Mouse (Mus musculus): ENCODE data around the gene Arhgap28. TPM values are rescaled to one million over a fixed set of nuclear protein-coding genes. Genes with fewer than 3 reads are reported as not detected.
A peak's percentile ranks its signal among the peaks of the same experiment; 100 is the strongest.

Arhgap28 gene
- polyA plus RNA-seq, 1 experiment from 2014 or later = 11.5 TPM

DNA sequence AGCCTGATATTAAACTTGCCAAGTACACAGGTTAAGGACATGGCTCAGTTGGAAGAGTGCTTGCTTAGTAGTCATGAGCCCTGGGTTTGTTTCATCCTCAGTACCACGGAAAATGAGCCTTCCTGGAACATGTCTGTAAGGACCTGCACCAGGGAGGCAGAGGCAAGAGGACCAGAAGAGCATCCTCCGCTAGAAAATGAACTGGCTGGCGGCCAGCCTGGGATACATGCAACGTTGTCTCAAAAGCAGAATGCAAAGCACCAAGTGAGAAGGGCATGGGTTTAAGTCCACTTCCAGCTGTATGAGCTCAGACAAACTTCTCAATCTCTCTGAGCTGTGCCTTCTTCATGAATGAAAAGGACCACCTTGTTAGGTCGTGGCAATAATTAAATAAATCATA lies 49.0 kb downstream of the Arhgap28 start:
- no peaks in the 10 kb centered on the region for H3K9me3 ChIP-seq (replicated peaks; ENCODE audit: low read length)
- ATAC-seq (replicated peaks; ENCODE audit: low FRiP score, low read depth) (no peak), DNase-seq (ENCODE audit: low spot score) (no peak)
- H3K27ac ChIP-seq = no peak overlapping the region
- no peaks in the 10 kb centered on the region for H3K36me3 ChIP-seq (ENCODE audit: insufficient read depth, low read length)
- no peak for TF ChIP-seq CTCF (IDR thresholded peaks at IDR 0.05; ENCODE audit: low read depth)
- no peak overlapping the region for H3K4me3 ChIP-seq (replicated peaks; ENCODE audit: low read depth, low read length)
- WGBS = 75% methylated on average over 5 of the region's 5 CpGs
- H3K27me3 ChIP-seq (ENCODE audit: insufficient read depth, low read length) = no peaks in the 10 kb centered on the region
- H3K9ac ChIP-seq (ENCODE audit: low read depth, low read length) = no peak overlapping the region
- peaks cover 24% of the 10 kb centered on the region for H3K4me1 ChIP-seq (replicated peaks; ENCODE audit: insufficient read depth, low read length)
- no peak overlapping the region for H3K4me2 ChIP-seq (ENCODE audit: low read length)

DNA sequence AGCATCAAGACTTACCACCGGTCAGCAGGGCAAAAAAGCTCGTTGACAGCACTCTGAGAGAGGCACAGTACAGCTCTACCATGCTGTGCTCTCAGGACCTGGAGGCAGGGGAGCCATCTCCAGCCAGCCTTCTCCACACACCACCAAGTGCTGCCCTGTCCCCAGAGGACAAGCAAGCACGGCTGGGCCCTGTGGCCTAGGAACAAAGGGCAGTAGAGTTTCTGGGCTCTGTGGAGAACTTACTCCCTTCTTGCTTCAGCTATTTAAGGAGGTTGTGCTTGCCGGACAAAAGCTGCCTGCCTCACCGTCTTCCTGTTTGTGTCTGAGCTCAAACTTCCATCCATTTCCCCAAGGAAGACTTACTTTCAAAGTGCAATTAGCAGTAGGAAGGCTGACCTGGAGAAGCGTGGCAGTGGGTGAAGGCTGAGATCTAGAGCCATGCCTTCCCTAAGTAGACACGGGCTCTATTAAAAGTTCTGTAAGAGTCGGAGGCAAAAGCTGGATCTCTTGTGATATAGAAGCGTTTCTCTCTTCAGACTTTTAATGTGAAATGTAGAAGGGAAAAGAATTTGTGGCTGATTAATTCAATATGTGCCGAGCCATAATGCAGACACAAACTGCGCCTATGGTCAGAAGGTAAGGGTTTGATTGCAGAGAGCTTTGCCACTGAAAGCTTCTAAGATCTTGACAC lies 53.3 kb downstream of the Arhgap28 start:
- Histone ChIP-seq H3K36me3 (ENCODE audit: insufficient read depth, low read length) (no peaks in the 10 kb centered on the region), H3K9ac (ENCODE audit: low read depth, low read length) (peak overlapping the region; percentile 45; the same call in 1 of the 2 replicates), H3K4me2 (ENCODE audit: low read length) (peak overlapping the region; percentile 57), H3K27ac (peak overlapping the region; percentile 85), H3K4me1 (replicated peaks; ENCODE audit: insufficient read depth, low read length) (peaks cover 25% of the 10 kb centered on the region; the same call in 1 of the 2 replicates), H3K9me3 (replicated peaks; ENCODE audit: low read length) (no peaks in the 10 kb centered on the region), H3K27me3 (ENCODE audit: insufficient read depth, low read length) (no peaks in the 10 kb centered on the region), H3K4me3 (replicated peaks; ENCODE audit: low read depth, low read length) (peak overlapping the region; percentile 25)
- DNase-seq (ENCODE audit: low spot score) = peak; percentile 81
- no peak for TF ChIP-seq CTCF (IDR thresholded peaks at IDR 0.05; ENCODE audit: low read depth)
- ATAC-seq (replicated peaks; ENCODE audit: low FRiP score, low read depth) = no peak
- 25% methylated on average over 11 of the region's 11 CpGs for WGBS

DNA sequence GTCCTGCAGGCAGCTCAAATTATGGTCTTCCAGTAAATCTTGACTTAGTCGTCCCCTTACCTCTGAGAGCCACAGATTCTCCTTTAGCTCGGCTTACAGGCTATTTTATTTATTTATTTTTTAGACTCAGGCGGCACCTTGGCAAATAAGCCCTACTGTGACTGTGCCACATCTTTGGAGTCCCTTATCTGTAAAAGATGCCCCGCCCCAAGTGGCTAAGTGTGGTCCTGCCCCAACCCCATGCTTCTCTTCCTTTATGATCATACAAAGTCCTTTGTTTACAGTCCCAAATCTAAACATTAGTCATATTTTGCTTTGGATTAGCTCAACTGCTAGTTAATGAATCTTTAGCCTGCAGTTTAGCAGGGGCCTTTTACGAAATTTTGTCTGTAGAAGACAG lies 55.3 kb downstream of the Arhgap28 start:
- H3K4me2 ChIP-seq (ENCODE audit: low read length) = no peak overlapping the region
- H3K27ac ChIP-seq = no peak overlapping the region
- H3K36me3 ChIP-seq (ENCODE audit: insufficient read depth, low read length) = no peaks in the 10 kb centered on the region
- 65% methylated on average over 5 of the region's 5 CpGs for WGBS
- ATAC-seq (replicated peaks; ENCODE audit: low FRiP score, low read depth) = no peak
- no peak overlapping the region for H3K9ac ChIP-seq (ENCODE audit: low read depth, low read length)
- no peak for TF ChIP-seq CTCF (IDR thresholded peaks at IDR 0.05; ENCODE audit: low read depth)
- H3K9me3 ChIP-seq (replicated peaks; ENCODE audit: low read length) = no peaks in the 10 kb centered on the region
- H3K27me3 ChIP-seq (ENCODE audit: insufficient read depth, low read length) = no peaks in the 10 kb centered on the region
- no peak overlapping the region for H3K4me3 ChIP-seq (replicated peaks; ENCODE audit: low read depth, low read length)
- peaks cover 24% of the 10 kb centered on the region; the same call in 1 of the 2 replicates for H3K4me1 ChIP-seq (replicated peaks; ENCODE audit: insufficient read depth, low read length)
- no peak for DNase-seq (ENCODE audit: low spot score)

DNA sequence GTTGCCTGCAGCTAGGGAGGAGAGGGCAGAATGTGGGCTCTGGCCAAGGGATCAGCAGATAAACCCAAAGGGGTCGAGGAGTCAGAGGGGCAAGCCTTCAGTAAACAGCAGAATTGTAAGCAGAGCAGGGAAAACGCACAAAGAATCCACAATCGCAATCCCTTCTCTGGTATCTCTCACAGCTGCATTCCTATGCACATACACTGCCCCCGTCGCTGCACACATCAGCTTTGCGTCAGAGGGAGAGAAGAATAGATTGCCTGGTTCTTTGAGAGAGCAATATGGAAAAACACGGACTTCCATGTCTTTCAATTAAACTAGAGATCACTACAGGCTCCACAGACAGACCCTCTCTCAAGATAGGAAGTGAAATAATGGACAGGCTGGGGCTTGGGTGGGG lies 58.5 kb downstream of the Arhgap28 start:
- H3K4me2 ChIP-seq (ENCODE audit: low read length) = no peak overlapping the region
- H3K27ac ChIP-seq = no peak overlapping the region; the same call in 1 of the 2 replicates
- H3K9ac ChIP-seq (ENCODE audit: low read depth, low read length) = no peak overlapping the region
- no peaks in the 10 kb centered on the region for H3K27me3 ChIP-seq (ENCODE audit: insufficient read depth, low read length)
- no peak overlapping the region for H3K4me3 ChIP-seq (replicated peaks; ENCODE audit: low read depth, low read length)
- no peak for TF ChIP-seq CTCF (IDR thresholded peaks at IDR 0.05; ENCODE audit: low read depth)
- no peaks in the 10 kb centered on the region for H3K36me3 ChIP-seq (ENCODE audit: insufficient read depth, low read length)
- H3K4me1 ChIP-seq (replicated peaks; ENCODE audit: insufficient read depth, low read length) = peaks cover 15% of the 10 kb centered on the region; the same call in 1 of the 2 replicates
- ATAC-seq (replicated peaks; ENCODE audit: low FRiP score, low read depth) (no peak), DNase-seq (ENCODE audit: low spot score) (no peak)
- 69% methylated on average over 7 of the region's 7 CpGs for WGBS
- H3K9me3 ChIP-seq (replicated peaks; ENCODE audit: low read length) = no peaks in the 10 kb centered on the region

DNA sequence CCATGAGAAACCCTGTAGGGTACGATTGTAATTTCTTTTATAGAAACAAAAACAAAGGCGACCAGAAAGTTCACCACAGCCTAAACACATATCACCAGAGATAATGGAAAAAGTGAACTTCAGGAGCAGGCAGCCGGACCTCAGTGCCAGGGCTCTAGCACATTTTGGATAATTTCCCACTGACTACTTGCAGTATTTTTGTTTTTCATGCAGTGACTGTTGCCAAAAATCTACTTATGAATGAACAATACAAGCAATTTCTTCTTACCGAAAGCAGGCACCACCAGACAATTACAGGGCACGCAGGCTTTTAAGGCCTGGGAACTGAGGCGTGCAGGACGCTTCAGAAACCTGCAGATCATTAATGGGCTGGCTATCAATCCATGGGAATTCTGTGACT lies 59.7 kb downstream of the Arhgap28 start:
- Histone ChIP-seq H3K36me3 (ENCODE audit: insufficient read depth, low read length) (no peaks in the 10 kb centered on the region), H3K9ac (ENCODE audit: low read depth, low read length) (no peak overlapping the region), H3K27ac (no peak overlapping the region), H3K4me2 (ENCODE audit: low read length) (no peak overlapping the region), H3K9me3 (replicated peaks; ENCODE audit: low read length) (no peaks in the 10 kb centered on the region), H3K4me1 (replicated peaks; ENCODE audit: insufficient read depth, low read length) (0 out of 2 replicates have a peak, but pooled peaks cover 5% of the 10 kb centered on the region), H3K27me3 (ENCODE audit: insufficient read depth, low read length) (no peaks in the 10 kb centered on the region), H3K4me3 (replicated peaks; ENCODE audit: low read depth, low read length) (no peak overlapping the region)
- no peak for ATAC-seq (replicated peaks; ENCODE audit: low FRiP score, low read depth)
- TF ChIP-seq CTCF (IDR thresholded peaks at IDR 0.05; ENCODE audit: low read depth) = no peak
- DNase-seq (ENCODE audit: low spot score) = no peak
- 66% methylated on average over 7 of the region's 7 CpGs for WGBS

DNA sequence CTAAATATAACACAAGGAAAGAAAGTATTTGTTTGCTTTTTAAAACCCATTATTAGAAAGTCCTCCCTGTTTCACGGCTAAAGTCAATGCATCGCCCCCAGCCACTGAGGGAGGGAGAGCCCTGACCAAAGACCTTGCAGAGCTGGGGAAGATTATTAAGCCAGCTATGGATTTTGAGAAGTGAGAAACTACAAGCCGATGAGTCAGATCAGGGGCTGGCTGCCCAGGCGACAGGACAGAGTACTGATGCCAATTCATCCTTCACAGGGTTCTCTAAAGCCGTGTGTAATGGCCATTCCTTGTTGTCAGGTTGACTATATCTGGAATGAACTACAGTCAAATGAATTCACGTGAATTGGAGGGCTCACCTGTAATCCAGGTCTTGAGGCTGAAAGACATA lies 62.9 kb downstream of the Arhgap28 start:
- no peak for DNase-seq (ENCODE audit: low spot score)
- 81% methylated on average over 6 of the region's 6 CpGs for WGBS
- Histone ChIP-seq H3K4me3 (replicated peaks; ENCODE audit: low read depth, low read length) (no peak overlapping the region), H3K27me3 (ENCODE audit: insufficient read depth, low read length) (no peaks in the 10 kb centered on the region), H3K36me3 (ENCODE audit: insufficient read depth, low read length) (no peaks in the 10 kb centered on the region), H3K9ac (ENCODE audit: low read depth, low read length) (no peak overlapping the region), H3K4me1 (replicated peaks; ENCODE audit: insufficient read depth, low read length) (no peaks in the 10 kb centered on the region), H3K27ac (no peak overlapping the region), H3K4me2 (ENCODE audit: low read length) (no peak overlapping the region), H3K9me3 (replicated peaks; ENCODE audit: low read length) (no peaks in the 10 kb centered on the region)
- TF ChIP-seq CTCF (IDR thresholded peaks at IDR 0.05; ENCODE audit: low read depth) = no peak
- ATAC-seq (replicated peaks; ENCODE audit: low FRiP score, low read depth) = no peak

Measured in kidney, postnatal 0 days (tissue).